Mouse (Mus musculus): ENCODE data around the gene Trp73. TPM values are rescaled to one million over a fixed set of nuclear protein-coding genes. Genes with fewer than 3 reads are reported as not detected.

The Trp73 gene
- total RNA-seq, 2 experiments from 2014 or later = not detected

DNA sequence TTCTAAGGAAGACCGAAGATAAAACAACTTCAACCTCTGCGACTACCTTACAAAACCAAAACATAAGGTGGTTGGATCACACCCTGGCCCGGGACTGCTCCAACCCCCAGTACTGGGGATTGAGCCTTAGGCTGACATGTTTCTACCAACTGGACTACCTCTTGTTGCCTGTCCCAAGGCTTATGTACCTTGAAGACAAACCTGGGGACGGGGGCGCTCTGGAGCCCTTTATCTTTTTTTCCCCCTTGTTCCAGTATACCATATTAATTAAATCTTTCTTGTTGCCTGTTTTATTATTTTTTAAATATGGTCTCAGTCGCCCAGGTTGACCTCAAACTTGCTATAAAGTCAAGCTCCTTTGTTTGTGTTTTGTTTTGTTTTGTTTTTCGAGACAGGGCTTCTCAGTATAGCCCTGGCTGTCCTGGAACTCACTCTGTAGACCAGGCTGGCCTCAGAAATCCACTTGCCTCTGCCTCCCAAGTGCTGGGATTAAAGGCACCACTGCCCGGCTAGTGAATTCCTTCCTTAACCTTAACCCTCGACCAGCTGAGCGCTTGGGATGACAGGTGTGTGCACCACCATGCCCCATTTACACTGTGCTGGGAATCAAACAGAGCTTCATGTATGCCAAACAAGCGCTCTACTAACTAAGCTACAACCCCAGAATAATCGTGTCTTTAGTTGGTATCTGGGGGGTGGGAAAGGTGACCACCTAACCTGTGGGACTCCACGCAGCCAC lies 128.9 kb downstream of the Trp73 start:
- peak; percentile 48 for ATAC-seq (replicated peaks; ENCODE audit: low FRiP score, poor library complexity, severe bottlenecking)

DNA sequence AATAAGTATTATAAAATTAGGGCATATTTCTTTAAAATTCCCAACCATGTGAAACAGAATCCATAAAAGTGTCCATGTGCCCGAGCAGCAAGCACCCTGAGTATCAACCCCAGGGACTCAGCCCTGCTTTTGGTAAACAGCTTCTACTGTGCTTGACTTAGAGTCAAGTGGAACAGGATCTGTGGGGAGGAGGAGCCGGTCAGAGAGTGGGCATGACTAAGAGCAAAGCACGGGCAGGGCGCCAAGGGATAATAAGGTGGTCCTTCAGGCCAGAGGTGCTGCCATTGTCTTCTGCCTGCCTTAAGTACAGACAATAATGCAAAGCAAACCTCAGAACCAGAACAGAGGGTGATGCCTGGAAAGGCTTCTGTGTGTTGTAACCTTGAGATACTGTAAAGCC lies 132.2 kb downstream of the Trp73 start:
- ATAC-seq (replicated peaks; ENCODE audit: low FRiP score, poor library complexity, severe bottlenecking) = no peak

DNA sequence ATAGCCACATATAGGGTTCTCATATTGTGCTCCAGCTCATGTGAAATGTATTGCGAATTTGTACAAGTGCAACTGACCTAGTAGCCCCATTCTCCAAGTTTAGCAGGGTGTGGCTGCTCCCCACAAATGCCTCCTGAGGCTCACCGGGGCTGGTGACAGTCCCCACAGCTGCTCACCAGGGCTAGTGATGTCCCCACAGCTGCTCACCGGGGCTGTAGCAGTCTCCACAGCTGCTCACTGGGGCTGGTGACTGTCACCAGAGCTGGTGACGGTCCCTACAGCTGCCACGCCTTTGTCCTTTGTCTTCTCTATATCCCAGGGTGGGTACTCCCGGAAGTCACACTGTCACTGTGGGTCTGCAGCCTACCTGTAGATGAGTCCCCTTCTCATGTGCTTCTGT lies 133.7 kb downstream of the Trp73 start:
- ATAC-seq (replicated peaks; ENCODE audit: low FRiP score, poor library complexity, severe bottlenecking) = no peak

Other genes with a start within 250 kb of the Trp73 start
- 26.0 and 66.7 TPM in 2 replicates for gene A430005L14Rik, start 183.0 kb downstream of the Trp73 start, total RNA-seq (2015; ENCODE audit: low replicate concordance)
- 17.5 and 39.3 TPM in 2 replicates for gene A430005L14Rik, start 183.0 kb downstream of the Trp73 start, total RNA-seq (2017; ENCODE audit: low replicate concordance)
- 5.0 and 10.8 TPM in 2 replicates for gene Dffb, start 165.1 kb downstream of the Trp73 start, total RNA-seq (2015; ENCODE audit: low replicate concordance)
- 3.3 and 7.1 TPM in 2 replicates for gene Dffb, start 165.1 kb downstream of the Trp73 start, total RNA-seq (2017; ENCODE audit: low replicate concordance)
- 5.0 and 7.9 TPM in 2 replicates for gene Cep104, start 165.0 kb downstream of the Trp73 start, total RNA-seq (2015; ENCODE audit: low replicate concordance)
- gene Cep104, start 165.0 kb downstream of the Trp73 start, total RNA-seq (2017; ENCODE audit: low replicate concordance) = 11.6 and 13.8 TPM in 2 replicates
- gene Lrrc47, start 128.5 kb downstream of the Trp73 start, total RNA-seq (2015; ENCODE audit: low replicate concordance) = 11.5 and 13.8 TPM in 2 replicates
- gene Lrrc47, start 128.5 kb downstream of the Trp73 start, total RNA-seq (2017; ENCODE audit: low replicate concordance) = 53.3 and 61.0 TPM in 2 replicates
- gene Smim1, start 114.0 kb downstream of the Trp73 start, total RNA-seq (2015; ENCODE audit: low replicate concordance) = 62.0 and 72.9 TPM in 2 replicates
- gene Smim1, start 114.0 kb downstream of the Trp73 start, total RNA-seq (2017; ENCODE audit: low replicate concordance) = 26.7 and 39.6 TPM in 2 replicates
- gene Ccdc27, start 97.5 kb downstream of the Trp73 start, total RNA-seq (2015; ENCODE audit: low replicate concordance) = not detected in 2 replicates
- not detected in 2 replicates for gene Ccdc27, start 97.5 kb downstream of the Trp73 start, total RNA-seq (2017; ENCODE audit: low replicate concordance)
- gene Wrap73, start 2.2 kb upstream of the Trp73 start, total RNA-seq (2015; ENCODE audit: low replicate concordance) = 13.0 and 17.7 TPM in 2 replicates
- gene Wrap73, start 2.2 kb upstream of the Trp73 start, total RNA-seq (2017; ENCODE audit: low replicate concordance) = 3.2 and 9.4 TPM in 2 replicates
- 101 and 141 TPM in 2 replicates for gene Tprgl, start 20.5 kb upstream of the Trp73 start, total RNA-seq (2015; ENCODE audit: low replicate concordance)
- 113 and 126 TPM in 2 replicates for gene Tprgl, start 20.5 kb upstream of the Trp73 start, total RNA-seq (2017; ENCODE audit: low replicate concordance)
- gene Megf6, start 30.5 kb upstream of the Trp73 start, total RNA-seq (2015; ENCODE audit: low replicate concordance) = not detected in 2 replicates
- not detected in 2 replicates for gene Megf6, start 30.5 kb upstream of the Trp73 start, total RNA-seq (2017; ENCODE audit: low replicate concordance)
- gene Arhgef16, start 161.5 kb upstream of the Trp73 start, total RNA-seq (2015; ENCODE audit: low replicate concordance) = not detected in 2 replicates
- gene Arhgef16, start 161.5 kb upstream of the Trp73 start, total RNA-seq (2017; ENCODE audit: low replicate concordance) = not detected in 2 replicates
- gene B230104I21Rik, start 195.9 kb upstream of the Trp73 start, total RNA-seq (2015; ENCODE audit: low replicate concordance) = not detected in 2 replicates
- not detected in 2 replicates for gene B230104I21Rik, start 195.9 kb upstream of the Trp73 start, total RNA-seq (2017; ENCODE audit: low replicate concordance)

Data from erythroid progenitor cell, adult 5-6 weeks (primary cell).